Mouse (Mus musculus): Measurements from ENCODE around the gene Fhdc1. TPM values are rescaled to one million over a fixed set of nuclear protein-coding genes. Genes with fewer than 3 reads are reported as not detected.
A peak's percentile ranks its signal among the peaks of the same experiment; 100 is the strongest.

Gene Fhdc1
- total RNA-seq, 1 experiment from 2014 or later, result 0.38 TPM

- no peak for ATAC-seq (replicated peaks; ENCODE audit: insufficient number of reproducible peaks, low FRiP score, low TSS enrichment, poor library complexity, severe bottlenecking)
Measured at GRCm38 (mm10) chr3:84439431-84440210, 40.6 kb downstream of the Fhdc1 start.

- no peak for ATAC-seq (replicated peaks; ENCODE audit: insufficient number of reproducible peaks, low FRiP score, low TSS enrichment, poor library complexity, severe bottlenecking)
Measured at GRCm38 (mm10) chr3:84438840-84439239, 41.4 kb downstream of the Fhdc1 start.

DNA sequence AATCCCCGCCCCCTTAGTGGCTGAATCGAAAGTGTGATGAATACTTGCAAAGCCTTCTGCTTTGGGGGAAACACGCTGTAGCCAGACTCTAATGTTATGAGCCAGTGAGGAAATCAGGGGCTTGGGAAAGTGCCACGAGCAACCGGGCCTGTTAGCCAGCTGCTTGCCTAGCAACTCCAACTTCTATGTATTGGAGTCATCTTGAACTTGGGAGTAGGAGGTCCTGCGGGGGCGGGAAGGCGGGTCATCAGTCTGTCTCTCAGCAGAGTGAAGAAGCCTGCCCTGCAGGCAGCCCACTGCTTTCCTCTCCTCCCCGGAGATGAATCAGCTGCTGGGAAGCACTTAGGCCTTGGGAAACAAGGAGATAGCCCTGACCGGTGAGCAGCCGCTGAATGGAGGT lies 42.1 kb downstream of the Fhdc1 start:
- ATAC-seq (replicated peaks; ENCODE audit: insufficient number of reproducible peaks, low FRiP score, low TSS enrichment, poor library complexity, severe bottlenecking), result no peak

DNA sequence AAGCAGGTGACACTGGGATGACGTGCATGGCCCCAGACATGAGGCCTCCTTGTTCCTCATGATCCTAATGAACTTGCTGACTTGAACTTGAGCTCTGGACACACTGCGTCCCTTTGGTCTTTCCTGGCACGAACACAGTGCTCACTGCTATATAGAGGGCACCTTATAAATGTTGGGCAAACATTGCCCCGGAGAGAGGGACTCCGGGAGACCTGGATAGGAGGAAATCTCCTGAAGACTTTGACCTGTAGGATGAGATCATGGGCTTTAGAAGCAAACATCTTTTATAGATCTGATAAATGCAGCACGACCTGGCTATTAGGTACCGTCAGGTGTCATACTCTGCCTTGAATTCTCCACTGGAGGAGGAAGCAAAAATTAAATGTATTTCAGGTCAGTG lies 43.3 kb downstream of the Fhdc1 start:
- 0 out of 2 replicates have a peak, but pooled peaks have one; percentile 13 for ATAC-seq (replicated peaks; ENCODE audit: insufficient number of reproducible peaks, low FRiP score, low TSS enrichment, poor library complexity, severe bottlenecking)

GRCm38 (mm10) chr3:84435288-84436043 lies 44.8 kb downstream of the Fhdc1 start:
- no peak for ATAC-seq (replicated peaks; ENCODE audit: insufficient number of reproducible peaks, low FRiP score, low TSS enrichment, poor library complexity, severe bottlenecking)

- ATAC-seq (replicated peaks; ENCODE audit: insufficient number of reproducible peaks, low FRiP score, low TSS enrichment, poor library complexity, severe bottlenecking), result no peak
Measured at GRCm38 (mm10) chr3:84432797-84433445, 47.3 kb downstream of the Fhdc1 start.

DNA sequence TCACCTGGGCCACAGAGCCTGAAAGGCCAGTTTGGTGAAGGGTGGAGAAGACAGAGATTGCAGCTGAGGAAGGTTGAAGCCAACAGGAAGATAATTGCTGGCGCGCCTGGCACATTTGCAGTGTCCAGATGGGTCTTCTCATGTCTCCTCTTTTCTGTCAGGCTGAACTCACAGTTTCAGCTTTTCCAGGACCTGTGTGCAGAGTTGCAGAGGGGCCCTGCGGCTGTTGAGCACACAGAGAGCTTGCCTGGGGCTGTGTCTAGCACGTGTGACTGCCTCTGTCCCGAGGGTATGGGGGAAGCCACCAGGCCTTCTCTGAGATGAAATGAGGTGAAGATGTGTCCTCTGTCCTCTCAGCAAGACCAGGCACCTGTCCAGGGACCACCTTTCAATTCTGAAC lies 49.0 kb downstream of the Fhdc1 start:
- no peak for ATAC-seq (replicated peaks; ENCODE audit: insufficient number of reproducible peaks, low FRiP score, low TSS enrichment, poor library complexity, severe bottlenecking)

GRCm38 (mm10) chr3:84430152-84430551 lies 50.1 kb downstream of the Fhdc1 start:
- no peak for ATAC-seq (replicated peaks; ENCODE audit: insufficient number of reproducible peaks, low FRiP score, low TSS enrichment, poor library complexity, severe bottlenecking)

DNA sequence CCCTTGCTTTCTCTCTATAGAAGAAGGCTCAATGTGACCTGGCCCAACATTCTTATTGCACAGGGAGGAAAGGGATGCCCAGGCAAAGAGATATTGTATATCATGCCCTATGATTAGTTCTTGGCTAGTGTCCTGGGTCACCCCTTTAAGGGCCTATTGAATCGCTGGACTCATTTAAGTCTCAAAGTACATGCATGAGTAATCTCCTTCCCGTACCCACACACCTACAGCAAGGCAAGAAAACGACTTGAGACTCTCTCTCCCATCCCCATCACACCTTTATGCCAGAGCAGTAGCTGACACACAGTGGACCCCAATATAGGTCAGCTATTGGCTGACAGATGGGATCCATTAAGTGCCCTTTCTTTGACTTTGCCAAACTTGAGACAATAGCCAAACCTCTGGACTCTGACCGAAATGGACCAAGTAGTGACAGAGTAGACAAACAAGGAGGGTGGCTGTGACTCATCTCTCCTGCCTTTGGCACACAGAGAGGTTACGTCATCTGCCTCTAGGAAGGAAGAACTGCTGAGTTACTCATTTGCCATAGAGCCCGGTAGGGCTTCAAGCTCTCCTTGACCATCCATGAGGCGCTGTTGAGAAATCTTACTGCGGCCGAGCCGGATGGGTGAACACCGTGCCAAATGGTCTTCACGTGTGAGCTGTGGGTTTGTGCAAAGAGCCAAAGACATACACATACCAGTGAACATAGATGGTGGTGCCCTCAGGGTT lies 51.1 kb downstream of the Fhdc1 start:
- ATAC-seq (replicated peaks; ENCODE audit: insufficient number of reproducible peaks, low FRiP score, low TSS enrichment, poor library complexity, severe bottlenecking), result no peak

DNA sequence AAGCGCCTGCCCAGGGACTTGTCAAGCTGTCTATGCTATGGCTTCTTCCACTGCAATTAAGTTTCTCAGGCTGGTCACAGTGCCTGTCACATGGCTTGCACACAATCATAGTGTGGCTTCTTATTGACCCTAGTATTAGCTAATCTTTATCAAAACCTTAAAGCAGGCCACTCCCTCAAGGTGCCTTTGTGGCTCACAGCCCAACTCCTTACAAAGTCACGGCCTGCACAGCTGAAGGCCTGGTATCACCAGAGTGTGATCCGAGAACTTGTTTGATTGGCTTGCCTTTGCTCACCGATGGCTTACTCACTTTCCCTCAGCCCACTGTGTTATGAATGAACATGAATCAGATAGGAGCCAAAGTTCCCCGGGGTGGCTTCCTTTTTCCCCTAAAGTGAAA lies 52.5 kb downstream of the Fhdc1 start:
- no peak for ATAC-seq (replicated peaks; ENCODE audit: insufficient number of reproducible peaks, low FRiP score, low TSS enrichment, poor library complexity, severe bottlenecking)

GRCm38 (mm10) chr3:84422340-84422739 lies 57.9 kb downstream of the Fhdc1 start:
- ATAC-seq (replicated peaks; ENCODE audit: insufficient number of reproducible peaks, low FRiP score, low TSS enrichment, poor library complexity, severe bottlenecking), result no peak

DNA sequence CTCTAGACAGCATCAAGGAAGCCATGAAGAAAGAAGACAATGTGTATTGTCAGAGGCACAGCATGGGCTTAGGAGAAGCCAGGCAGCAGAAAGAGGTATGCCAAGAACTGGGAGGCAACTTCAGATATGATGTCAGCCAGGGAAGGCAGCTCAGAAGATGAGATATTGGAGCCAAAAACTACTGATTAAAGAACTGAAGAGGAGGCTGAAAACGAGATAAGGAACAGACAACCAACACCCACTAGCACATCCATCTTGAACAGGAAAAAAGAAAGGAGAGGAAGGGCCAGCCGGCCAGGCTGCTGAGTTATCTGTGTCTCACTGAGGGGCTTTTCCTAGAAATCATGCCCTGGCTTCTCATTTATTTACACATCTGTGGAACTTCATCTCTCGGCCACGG lies 66.4 kb downstream of the Fhdc1 start:
- no peak for ATAC-seq (replicated peaks; ENCODE audit: insufficient number of reproducible peaks, low FRiP score, low TSS enrichment, poor library complexity, severe bottlenecking)

- no peak for ATAC-seq (replicated peaks; ENCODE audit: insufficient number of reproducible peaks, low FRiP score, low TSS enrichment, poor library complexity, severe bottlenecking)
Measured at GRCm38 (mm10) chr3:84412920-84413319, 67.3 kb downstream of the Fhdc1 start.

- ATAC-seq (replicated peaks; ENCODE audit: insufficient number of reproducible peaks, low FRiP score, low TSS enrichment, poor library complexity, severe bottlenecking), result no peak
Measured at GRCm38 (mm10) chr3:84409474-84409862, 70.8 kb downstream of the Fhdc1 start.

DNA sequence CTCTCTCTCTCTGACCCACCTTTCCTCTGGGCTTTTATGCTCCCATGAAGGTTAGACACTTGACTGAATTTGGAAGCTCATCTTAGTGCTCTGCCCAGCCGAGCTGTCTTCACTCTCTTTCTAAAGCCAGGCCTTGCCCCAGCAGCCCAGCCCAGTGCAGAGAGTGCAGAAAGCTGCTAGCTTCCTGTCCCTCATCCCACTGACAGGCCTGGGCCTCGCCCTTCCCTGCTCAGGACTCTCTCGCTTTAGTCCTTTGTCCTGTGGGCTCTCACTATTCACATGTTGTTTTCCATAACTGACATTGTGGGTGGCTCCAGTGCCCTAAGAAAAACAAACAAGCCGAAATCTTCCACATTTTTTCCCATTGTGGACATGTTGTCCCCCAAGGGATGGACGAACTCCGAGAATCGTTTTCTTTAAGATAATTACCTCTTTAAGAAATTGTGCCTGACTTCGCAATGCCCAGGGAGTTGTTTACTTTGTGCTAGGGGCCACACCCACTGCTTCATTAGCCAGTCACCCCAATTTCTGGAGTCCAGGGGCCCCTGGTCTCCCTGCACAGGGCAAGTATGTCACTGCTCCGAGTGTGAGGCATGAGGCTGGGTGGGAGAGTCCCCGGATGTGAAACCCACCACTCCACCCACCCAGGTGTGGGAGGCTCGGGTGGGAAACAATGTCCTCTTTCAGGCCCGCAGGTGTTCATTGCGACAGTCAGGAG lies 71.3 kb downstream of the Fhdc1 start:
- ATAC-seq (replicated peaks; ENCODE audit: insufficient number of reproducible peaks, low FRiP score, low TSS enrichment, poor library complexity, severe bottlenecking), result no peak

- ATAC-seq (replicated peaks; ENCODE audit: insufficient number of reproducible peaks, low FRiP score, low TSS enrichment, poor library complexity, severe bottlenecking), result no peak
Measured at GRCm38 (mm10) chr3:84405523-84405922, 74.7 kb downstream of the Fhdc1 start.

DNA sequence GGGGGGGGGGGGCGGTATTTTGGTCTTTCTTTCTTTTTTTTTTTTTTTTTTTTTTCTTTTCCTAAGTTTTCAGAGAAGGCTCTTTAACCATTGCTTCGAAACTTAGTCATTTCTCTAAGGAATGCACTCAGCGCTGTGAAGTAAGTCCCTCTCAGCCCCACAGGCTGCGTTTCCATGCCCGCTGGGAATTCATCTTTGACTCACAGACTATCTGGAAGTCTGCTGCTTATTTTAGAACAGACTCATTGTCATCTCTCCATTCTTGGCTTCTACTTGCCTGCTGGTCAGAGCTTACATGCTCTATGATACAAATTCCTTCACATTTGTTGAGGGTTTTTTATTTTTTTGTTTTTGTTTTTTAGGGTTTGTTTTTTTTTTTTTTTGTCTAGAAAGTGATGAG lies 76.8 kb downstream of the Fhdc1 start:
- ATAC-seq (replicated peaks; ENCODE audit: insufficient number of reproducible peaks, low FRiP score, low TSS enrichment, poor library complexity, severe bottlenecking), result no peak

GRCm38 (mm10) chr3:84402716-84403115 lies 77.5 kb downstream of the Fhdc1 start:
- ATAC-seq (replicated peaks; ENCODE audit: insufficient number of reproducible peaks, low FRiP score, low TSS enrichment, poor library complexity, severe bottlenecking), result no peak

All from monocyte, adult 5-6 weeks (primary cell).